Mouse (Mus musculus) layer of hippocampus, postnatal 25 days (tissue): Measurements from ENCODE around the gene Tbcel. TPM values are rescaled to one million over a fixed set of nuclear protein-coding genes. Genes with fewer than 3 reads are reported as not detected.

Experiments used
- DNase-seq, 2 experiments: peaks; one replicate each; pipeline ENCODE4 v3.0.0; 2022; ENCODE audit warnings: mixed read lengths in 2 of 2, low spot score in 1 of 2; ENCODE audit errors: extremely low spot score in 1 of 2
- total RNA-seq, 2 experiments: library from RNA; stranded (reverse); gene quantifications; 2 replicates each; pipeline ENCODE4 v1.2.3; 2021

Gene Tbcel
- total RNA-seq, 2 experiments from 2014 or later, result 57.2 to 57.6 TPM

GRCm38 (mm10) chr9:42488071-42488470 is 19.5 kb downstream of the Tbcel start:
- DNase-seq, result no peak

GRCm38 (mm10) chr9:42486913-42487312 is 20.7 kb downstream of the Tbcel start:
- no peak for DNase-seq

- DNase-seq, result no peak
Measured at GRCm38 (mm10) chr9:42484667-42485066, 22.9 kb downstream of the Tbcel start.

GRCm38 (mm10) chr9:42482944-42483343 is 24.7 kb downstream of the Tbcel start:
- no peak for DNase-seq

GRCm38 (mm10) chr9:42476166-42476565 is 31.4 kb downstream of the Tbcel start:
- DNase-seq, result no peak

GRCm38 (mm10) chr9:42474244-42474643 is 33.4 kb downstream of the Tbcel start:
- no peak for DNase-seq

GRCm38 (mm10) chr9:42471921-42472747 is 35.5 kb downstream of the Tbcel start:
- DNase-seq, result peak; percentile 74 to 80

GRCm38 (mm10) chr9:42471214-42471613 is 36.4 kb downstream of the Tbcel start:
- DNase-seq, result no peak

- no peak for DNase-seq
Measured at GRCm38 (mm10) chr9:42469323-42469722, 38.3 kb downstream of the Tbcel start.

GRCm38 (mm10) chr9:42468360-42468759 is 39.2 kb downstream of the Tbcel start:
- DNase-seq, result no peak

GRCm38 (mm10) chr9:42467116-42467815 is 40.3 kb downstream of the Tbcel start:
- DNase-seq, result no peak

GRCm38 (mm10) chr9:42465661-42466091 is 41.9 kb downstream of the Tbcel start:
- DNase-seq, result no peak

GRCm38 (mm10) chr9:42464181-42464580 is 43.4 kb downstream of the Tbcel start:
- no peak for DNase-seq

GRCm38 (mm10) chr9:42463220-42463989 is 44.2 kb downstream of the Tbcel start:
- no peak for DNase-seq

- DNase-seq, result no peak
Measured at GRCm38 (mm10) chr9:42462585-42463219, 44.9 kb downstream of the Tbcel start.

- no peak for DNase-seq
Measured at GRCm38 (mm10) chr9:42461390-42462108, 46.1 kb downstream of the Tbcel start.

- DNase-seq, result no peak
Measured at GRCm38 (mm10) chr9:42460353-42460752, 47.3 kb downstream of the Tbcel start.

- no peak for DNase-seq
Measured at GRCm38 (mm10) chr9:42459736-42460135, 47.9 kb downstream of the Tbcel start.

GRCm38 (mm10) chr9:42458741-42459515 is 48.7 kb downstream of the Tbcel start:
- no peak for DNase-seq
